Mouse (Mus musculus) left cerebral cortex, postnatal 10 days (tissue): Measurements from ENCODE around the gene Dqx1. TPM values are rescaled to one million over a fixed set of nuclear protein-coding genes. Genes with fewer than 3 reads are reported as not detected.

Source experiments
- DNase-seq, 2 experiments: peaks; one replicate each; pipeline ENCODE4 v3.0.0; 2021 to 2022; ENCODE audit warnings: low spot score in 2 of 2, mixed read lengths in 1 of 2; ENCODE audit errors: extremely low spot score in 1 of 2
- intact Hi-C: fragments of 180-260 bp; cut with DNase I; formaldehyde crosslinking; loops from one replicate; pipeline ENCODE4 v1.15.1; 2025
- total RNA-seq, 2 experiments: library from RNA; stranded (reverse); gene quantifications; 2 replicates each; pipeline ENCODE4 v1.2.3; 2021

Gene Dqx1
- total RNA-seq, 2 experiments from 2014 or later, result 0.19 to 0.41 TPM

DNA sequence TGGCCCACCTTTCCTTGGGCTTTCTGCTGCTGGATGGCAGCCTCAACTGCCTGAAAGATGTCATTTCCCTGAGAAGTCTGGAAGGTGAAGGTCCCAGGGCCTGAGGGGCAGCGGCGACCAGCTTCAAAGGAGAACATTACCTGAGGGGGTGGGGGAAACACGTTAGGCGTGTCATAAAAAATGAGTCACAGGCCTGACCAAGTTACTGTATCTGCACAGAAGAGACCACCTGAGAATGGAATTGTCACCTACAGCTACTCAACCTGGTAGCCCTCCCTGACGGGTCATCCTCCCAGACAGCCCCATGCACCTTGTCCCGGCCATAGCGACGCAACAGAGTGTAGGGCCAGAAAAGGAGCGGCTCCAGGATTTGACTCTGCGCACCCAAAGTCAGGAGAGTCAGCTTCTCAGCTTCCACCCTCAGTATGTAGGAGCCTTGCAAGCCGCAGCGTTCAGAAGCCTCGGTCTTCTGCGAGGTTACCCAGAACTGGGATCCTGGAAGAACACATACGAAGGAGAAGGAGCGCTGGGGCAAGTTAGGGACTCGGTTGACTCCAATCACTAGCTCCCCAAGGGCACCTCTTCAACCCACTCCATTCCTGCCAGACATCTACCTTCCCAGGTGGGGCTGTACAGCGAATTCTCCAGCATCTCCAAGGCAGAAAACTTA lies 25.6 kb upstream of the Dqx1 start:
- DNase-seq, result no peak
- intact Hi-C loops, result loop anchor here (5.0 kb wide), 1 partner anchor 35 kb away; no protein-coding TSS in a partner anchor

GRCm38 (mm10) chr6:83032769-83033191 lies 24.9 kb upstream of the Dqx1 start:
- DNase-seq, result no peak
- intact Hi-C loops, result loop anchor here (5.0 kb wide), 1 partner anchor 35 kb away; no protein-coding TSS in a partner anchor

- peak in 1 of 2 experiments; percentile 86 for DNase-seq
- intact Hi-C loops, result loop anchor here (5.0 kb wide), 1 partner anchor 36 kb away; no protein-coding TSS in a partner anchor
Measured at GRCm38 (mm10) chr6:83033249-83034185, 24.1 kb upstream of the Dqx1 start, which contains the start of the genes Dok1 and Loxl3. Dok1 (minus strand) TSS chr6:83033471. Loxl3 (plus strand) TSS chr6:83034173.

DNA sequence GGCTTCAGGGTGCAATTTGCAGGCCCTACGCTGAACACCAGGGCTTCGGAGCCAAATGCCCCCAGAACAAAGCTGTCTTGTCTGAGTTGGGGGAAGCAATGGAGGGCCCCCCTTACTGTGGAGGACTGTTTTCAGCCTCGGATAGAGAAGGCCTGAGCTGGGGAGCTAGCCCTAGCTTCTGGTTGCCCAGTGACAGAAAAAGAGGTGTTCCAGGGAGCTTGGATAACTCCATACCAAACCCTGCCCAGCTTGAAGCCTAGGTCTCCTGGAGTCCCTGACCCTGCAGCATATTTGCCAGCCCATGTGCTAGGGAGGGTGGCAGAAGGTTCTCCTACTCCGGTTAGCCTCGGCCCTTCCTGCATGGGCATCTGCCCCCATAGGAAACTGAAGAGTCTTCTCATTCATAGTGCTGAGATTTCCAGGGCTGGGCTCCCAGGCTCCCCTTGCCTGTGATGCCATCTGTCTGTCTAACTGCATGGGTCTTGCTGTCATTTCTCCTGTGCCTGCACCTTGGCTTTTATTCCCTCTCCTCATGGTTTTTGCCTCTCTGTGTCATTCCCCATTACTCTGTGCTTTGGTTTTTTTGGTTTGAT lies 23.1 kb upstream of the Dqx1 start:
- intact Hi-C loops, result loop anchor here (5.0 kb wide), 1 partner anchor 37 kb away; no protein-coding TSS in a partner anchor

GRCm38 (mm10) chr6:83037188-83037587 lies 20.5 kb upstream of the Dqx1 start:
- intact Hi-C loops, result no loop called here
- no peak for DNase-seq

More for the DNA sequence above, 23.1 kb upstream of the Dqx1 start:
- DNase-seq, result no peak

DNA sequence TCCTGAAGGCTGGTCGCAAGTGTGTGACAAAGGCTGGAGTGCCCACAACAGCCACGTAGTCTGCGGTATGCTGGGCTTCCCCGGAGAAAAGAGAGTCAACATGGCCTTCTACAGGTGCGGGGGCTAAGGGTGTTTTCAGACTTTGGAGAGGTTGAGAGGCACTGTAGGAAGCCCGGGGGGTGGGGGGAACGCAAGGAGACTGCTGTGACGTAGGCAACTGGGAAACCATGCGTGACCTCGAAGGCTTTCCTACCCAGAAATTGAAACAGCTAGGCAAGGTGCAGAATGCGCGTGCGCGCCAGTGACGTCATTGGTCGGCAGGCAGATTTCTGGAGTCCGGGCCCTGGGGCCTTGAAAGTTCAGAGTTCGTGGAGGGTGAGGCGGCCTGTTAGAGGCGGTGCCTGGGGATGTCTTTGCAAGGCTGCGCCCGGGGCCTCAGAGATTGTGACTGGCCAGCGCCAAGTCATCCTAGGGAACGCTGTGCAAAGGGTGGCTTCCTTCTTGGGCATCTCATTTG lies 19.1 kb upstream of the Dqx1 start:
- DNase-seq, result peak; percentile 84 to 90
- intact Hi-C loops, result no loop called here

GRCm38 (mm10) chr6:83040601-83041000 lies 17.0 kb upstream of the Dqx1 start:
- intact Hi-C loops, result no loop called here

DNA sequence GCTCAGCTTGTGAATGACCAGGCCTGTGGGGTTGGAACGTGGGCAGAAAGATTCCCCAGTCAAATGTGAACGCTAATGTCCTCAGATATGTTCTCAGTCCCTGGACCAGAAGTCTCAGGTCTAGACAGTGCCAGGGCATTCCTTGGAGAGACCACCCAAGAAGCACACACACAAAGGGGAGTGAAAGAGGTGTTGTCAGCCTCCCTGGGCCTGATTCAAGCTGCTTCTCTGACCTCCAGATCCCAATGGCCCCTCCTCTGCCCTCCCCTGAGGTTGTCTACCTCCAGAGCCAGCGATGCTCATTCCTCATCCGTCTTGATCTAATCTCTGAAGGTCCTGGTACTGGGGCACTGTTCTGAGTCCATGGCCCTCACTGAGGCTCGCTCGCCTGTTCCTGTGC lies 14.1 kb upstream of the Dqx1 start:
- intact Hi-C loops, result no loop called here
- no peak for DNase-seq

More at GRCm38 (mm10) chr6:83040601-83041000, 17.0 kb upstream of the Dqx1 start:
- no peak for DNase-seq

DNA sequence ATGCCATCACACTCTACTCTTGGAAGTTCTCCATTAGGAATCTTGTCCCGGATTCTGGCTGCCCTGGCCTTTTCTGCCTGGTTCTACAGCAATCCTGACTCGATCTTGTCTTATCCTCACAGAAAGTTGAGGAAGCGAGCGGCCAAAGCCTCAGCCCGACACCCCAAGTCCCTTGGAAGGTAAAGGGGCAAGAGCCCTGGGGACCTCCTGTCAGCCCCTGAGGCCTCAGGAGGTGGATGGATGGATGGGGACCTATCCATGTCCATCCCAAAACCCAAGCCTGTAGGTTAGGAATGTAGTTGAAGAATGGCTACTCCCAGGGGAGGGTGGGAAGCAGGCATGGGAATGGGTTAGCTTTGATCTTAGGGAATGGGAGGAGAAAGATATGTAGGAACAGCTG lies 13.7 kb upstream of the Dqx1 start:
- intact Hi-C loops, result no loop called here
- no peak for DNase-seq

GRCm38 (mm10) chr6:83044742-83045141 lies 12.9 kb upstream of the Dqx1 start:
- no peak for DNase-seq
- intact Hi-C loops, result no loop called here

GRCm38 (mm10) chr6:83049367-83049766 lies 8.3 kb upstream of the Dqx1 start:
- intact Hi-C loops, result no loop called here
- DNase-seq, result no peak

DNA sequence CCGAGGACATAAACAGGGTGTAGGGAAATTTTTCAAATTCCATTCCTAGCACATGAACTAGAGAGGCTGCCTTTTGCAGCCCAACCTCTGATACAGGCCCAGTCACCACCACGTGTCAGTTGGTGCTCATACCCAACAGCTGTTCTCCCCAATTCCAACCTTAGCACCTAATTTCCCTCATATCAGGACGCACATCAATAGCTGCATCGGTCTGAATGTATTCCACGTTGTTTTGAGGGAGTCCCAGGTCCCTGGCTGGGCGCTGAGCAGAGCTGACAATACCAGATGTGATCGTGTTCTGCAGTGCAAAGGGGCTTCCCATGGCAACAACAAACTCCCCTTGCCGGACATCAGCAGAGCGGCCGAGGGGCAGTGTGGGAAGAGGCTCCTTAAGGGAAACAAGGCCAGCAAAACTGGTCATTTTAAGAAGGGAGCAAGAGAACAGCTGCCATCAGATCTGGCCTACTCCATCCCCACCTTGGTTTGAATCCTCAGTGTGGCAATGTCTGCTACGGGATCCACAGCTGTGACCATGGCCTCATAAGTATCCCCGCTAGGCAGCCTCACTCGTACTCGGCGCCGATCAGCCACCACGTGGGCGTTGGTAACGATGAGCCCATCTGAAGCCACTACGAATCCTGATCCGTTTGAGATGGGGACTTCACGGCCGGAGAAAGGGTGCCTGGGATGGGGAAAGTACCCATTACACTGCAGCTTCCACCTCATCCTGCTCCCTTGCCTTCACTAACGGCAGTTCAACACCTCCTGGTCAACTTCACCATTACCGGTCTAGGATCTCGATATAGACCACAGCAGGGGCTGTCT lies 4.3 kb upstream of the Dqx1 start:
- peak in 1 of 2 experiments; percentile 64 for DNase-seq
- intact Hi-C loops, result no loop called here

- intact Hi-C loops, result loop anchor here (2.0 kb wide), 1 partner anchor 57 kb away; no protein-coding TSS in a partner anchor
- DNase-seq, result peak; percentile 97
Measured at GRCm38 (mm10) chr6:83054074-83054851, 3.4 kb upstream of the Dqx1 start, which contains the start of gene Aup1. Aup1 (plus strand) TSS chr6:83054521.

- no peak for DNase-seq
- intact Hi-C loops, result loop anchor here (2.0 kb wide), 1 partner anchor 58 kb away; no protein-coding TSS in a partner anchor
Measured at GRCm38 (mm10) chr6:83054871-83055431, 2.7 kb upstream of the Dqx1 start, which contains the start of gene Htra2. Htra2 (minus strand) TSS chr6:83055273.

- intact Hi-C loops, result no loop called here
Measured at GRCm38 (mm10) chr6:83058725-83059124, 1.1 kb downstream of the Dqx1 start.

DNA sequence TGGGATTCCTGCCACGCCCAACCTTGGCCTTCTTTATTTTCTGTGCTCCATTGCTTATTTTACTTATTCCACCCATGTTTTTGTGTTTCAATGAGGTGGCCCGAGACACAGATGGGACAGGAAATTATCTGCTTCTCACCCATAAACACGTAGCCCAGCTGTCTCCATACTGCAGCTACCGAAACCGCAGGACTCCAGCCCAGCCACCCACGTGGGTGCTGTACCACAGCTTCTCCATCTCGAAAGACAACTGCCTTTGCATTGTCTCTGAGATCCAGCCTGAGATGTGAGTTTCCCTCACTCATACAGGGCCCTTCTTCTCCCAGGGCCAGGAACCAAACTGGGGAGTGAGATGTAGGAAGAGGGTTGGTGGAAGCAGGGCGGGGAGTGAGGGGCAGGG lies 8.4 kb downstream of the Dqx1 start:
- DNase-seq, result no peak
- intact Hi-C loops, result no loop called here

More at GRCm38 (mm10) chr6:83058725-83059124, 1.1 kb downstream of the Dqx1 start:
- no peak for DNase-seq

- intact Hi-C loops, result no loop called here
Measured at GRCm38 (mm10) chr6:83066441-83066840, 8.8 kb downstream of the Dqx1 start.

More at GRCm38 (mm10) chr6:83066441-83066840, 8.8 kb downstream of the Dqx1 start:
- DNase-seq, result no peak
